Mouse (Mus musculus) left cerebral cortex, adult 11 months (tissue): Measurements from ENCODE around the gene Prrxl1.

Experiments used
- DNase-seq: peaks from one replicate; pipeline ENCODE4 v3.0.0; 2022; ENCODE audit warnings: low spot score

Gene Prrxl1

GRCm38 (mm10) chr14:32599290-32600041, at the start of gene Prrxl1:
Gene Prrxl1, plus strand, starts transcription at chr14:32599407.
- DNase-seq: no peak

- no peak for DNase-seq
Measured at GRCm38 (mm10) chr14:32551854-32552253, 47.4 kb upstream of the Prrxl1 start.

- DNase-seq: no peak
Measured at GRCm38 (mm10) chr14:32553198-32553903, 45.9 kb upstream of the Prrxl1 start.

GRCm38 (mm10) chr14:32554860-32555526, 44.2 kb upstream of the Prrxl1 start:
- DNase-seq: no peak

GRCm38 (mm10) chr14:32561428-32561827, 37.8 kb upstream of the Prrxl1 start:
- no peak for DNase-seq

GRCm38 (mm10) chr14:32563661-32564060, 35.5 kb upstream of the Prrxl1 start:
- DNase-seq: no peak

GRCm38 (mm10) chr14:32572519-32572918, 26.7 kb upstream of the Prrxl1 start:
- DNase-seq: no peak

GRCm38 (mm10) chr14:32578420-32578819, 20.8 kb upstream of the Prrxl1 start:
- no peak for DNase-seq

- DNase-seq: no peak
Measured at GRCm38 (mm10) chr14:32583696-32584095, 15.5 kb upstream of the Prrxl1 start.

- DNase-seq: peak; percentile 42
Measured at GRCm38 (mm10) chr14:32587013-32587784, 12.0 kb upstream of the Prrxl1 start.

GRCm38 (mm10) chr14:32590377-32590776, 8.8 kb upstream of the Prrxl1 start:
- no peak for DNase-seq

- no peak for DNase-seq
Measured at GRCm38 (mm10) chr14:32597232-32598231, 1.7 kb upstream of the Prrxl1 start.

- no peak for DNase-seq
Measured at GRCm38 (mm10) chr14:32598437-32599219, 579 bp upstream of the Prrxl1 start.

GRCm38 (mm10) chr14:32600110-32600509, 903 bp downstream of the Prrxl1 start:
- no peak for DNase-seq

GRCm38 (mm10) chr14:32605508-32605907, 6.3 kb downstream of the Prrxl1 start:
- DNase-seq: no peak

- no peak for DNase-seq
Measured at GRCm38 (mm10) chr14:32606316-32606715, 7.1 kb downstream of the Prrxl1 start.

- DNase-seq: no peak
Measured at GRCm38 (mm10) chr14:32609392-32609791, 10.2 kb downstream of the Prrxl1 start.

GRCm38 (mm10) chr14:32617253-32617652, 18.0 kb downstream of the Prrxl1 start:
- no peak for DNase-seq

GRCm38 (mm10) chr14:32624245-32624644, 25.0 kb downstream of the Prrxl1 start:
- no peak for DNase-seq

- no peak for DNase-seq
Measured at GRCm38 (mm10) chr14:32624811-32625210, 25.6 kb downstream of the Prrxl1 start.
